Mouse (Mus musculus): ENCODE data around the gene Cdc42se1. TPM values are rescaled to one million over a fixed set of nuclear protein-coding genes. Genes with fewer than 3 reads are reported as not detected.

The Cdc42se1 gene
- 405 TPM for polyA plus RNA-seq (2017; shearing (Covaris generic))

GRCm38 (mm10) chr3:95228148-95228893 lies at the start of gene Cdc42se1:
Gene Cdc42se1, plus strand, starts transcription at chr3:95228732.

GRCm38 (mm10) chr3:95217255-95218134 lies 11.0 kb upstream of the Cdc42se1 start, which contains the start of gene Gabpb2:
Gene Gabpb2, minus strand, starts transcription at chr3:95217916.

GRCm38 (mm10) chr3:95231298-95232221 lies 3.0 kb downstream of the Cdc42se1 start, which contains the start of gene Mllt11:
Gene Mllt11, minus strand, starts transcription at chr3:95232171.

GRCm38 (mm10) chr3:95241498-95241897 lies 13.0 kb downstream of the Cdc42se1 start, which contains the start of gene Gm128:
Gene Gm128, minus strand, starts transcription at chr3:95241598.

GRCm38 (mm10) chr3:95250783-95251424 lies 22.4 kb downstream of the Cdc42se1 start, which contains the start of gene Bnipl:
Gene Bnipl, minus strand, starts transcription at chr3:95251193.

GRCm38 (mm10) chr3:95281216-95282126 lies 52.9 kb downstream of the Cdc42se1 start, which contains the start of the genes Mindy1 and Prune1:
Gene Mindy1, plus strand, starts transcription at chr3:95281345.
Gene Prune1, minus strand, starts transcription at chr3:95282076.

Other genes with a start within 250 kb of the Cdc42se1 start
- 62.6 TPM for gene Zfp687, start 213.3 kb upstream of the Cdc42se1 start, polyA plus RNA-seq (2017; shearing (Covaris generic))
- 295 TPM for gene Psmd4, start 186.1 kb upstream of the Cdc42se1 start, polyA plus RNA-seq (2017; shearing (Covaris generic))
- 26.5 TPM for gene Pip5k1a, start 121.8 kb upstream of the Cdc42se1 start, polyA plus RNA-seq (2017; shearing (Covaris generic))
- 112 TPM for gene Vps72, start 117.7 kb upstream of the Cdc42se1 start, polyA plus RNA-seq (2017; shearing (Covaris generic))
- 1.5 TPM for gene Tmod4, start 104.3 kb upstream of the Cdc42se1 start, polyA plus RNA-seq (2017; shearing (Covaris generic))
- 106 TPM for gene Scnm1, start 94.7 kb upstream of the Cdc42se1 start, polyA plus RNA-seq (2017; shearing (Covaris generic))
- gene Lysmd1, start 94.6 kb upstream of the Cdc42se1 start, polyA plus RNA-seq (2017; shearing (Covaris generic)), result 31.8 TPM
- 230 TPM for gene Tnfaip8l2, start 86.4 kb upstream of the Cdc42se1 start, polyA plus RNA-seq (2017; shearing (Covaris generic))
- 2.2 TPM for gene Sema6c, start 68.3 kb upstream of the Cdc42se1 start, polyA plus RNA-seq (2017; shearing (Covaris generic))
- 29.6 TPM for gene Gabpb2, start 10.8 kb upstream of the Cdc42se1 start, polyA plus RNA-seq (2017; shearing (Covaris generic))
- 7.6 TPM for gene Mllt11, start 3.4 kb downstream of the Cdc42se1 start, polyA plus RNA-seq (2017; shearing (Covaris generic))
- gene Gm128, start 12.9 kb downstream of the Cdc42se1 start, polyA plus RNA-seq (2017; shearing (Covaris generic)), result 1.3 TPM
- gene Bnipl, start 22.5 kb downstream of the Cdc42se1 start, polyA plus RNA-seq (2017; shearing (Covaris generic)), result 0.19 TPM
- gene Mindy1, start 52.6 kb downstream of the Cdc42se1 start, polyA plus RNA-seq (2017; shearing (Covaris generic)), result 29.0 TPM
- gene Prune1, start 53.3 kb downstream of the Cdc42se1 start, polyA plus RNA-seq (2017; shearing (Covaris generic)), result 7.9 TPM
- 0.41 TPM for gene Anxa9, start 78.4 kb downstream of the Cdc42se1 start, polyA plus RNA-seq (2017; shearing (Covaris generic))
- gene Cers2, start 86.1 kb downstream of the Cdc42se1 start, polyA plus RNA-seq (2017; shearing (Covaris generic)), result 228 TPM
- 38.1 TPM for gene Setdb1, start 128.5 kb downstream of the Cdc42se1 start, polyA plus RNA-seq (2017; shearing (Covaris generic))
- not detected for gene 4930558C23Rik, start 174.1 kb downstream of the Cdc42se1 start, polyA plus RNA-seq (2017; shearing (Covaris generic))
- gene Arnt, start 205.7 kb downstream of the Cdc42se1 start, polyA plus RNA-seq (2017; shearing (Covaris generic)), result 52.0 TPM

Data from CD4-positive, CD25-positive, alpha-beta regulatory T cell (primary cell).